Mouse (Mus musculus): ENCODE measurements around the gene Dhrs7b.
"Not testable (repeated sequence)": the region's sequence is repeated elsewhere in the genome, so short reads cannot be mapped to it uniquely, and the experiment has no call there.

Gene Dhrs7b

DNA sequence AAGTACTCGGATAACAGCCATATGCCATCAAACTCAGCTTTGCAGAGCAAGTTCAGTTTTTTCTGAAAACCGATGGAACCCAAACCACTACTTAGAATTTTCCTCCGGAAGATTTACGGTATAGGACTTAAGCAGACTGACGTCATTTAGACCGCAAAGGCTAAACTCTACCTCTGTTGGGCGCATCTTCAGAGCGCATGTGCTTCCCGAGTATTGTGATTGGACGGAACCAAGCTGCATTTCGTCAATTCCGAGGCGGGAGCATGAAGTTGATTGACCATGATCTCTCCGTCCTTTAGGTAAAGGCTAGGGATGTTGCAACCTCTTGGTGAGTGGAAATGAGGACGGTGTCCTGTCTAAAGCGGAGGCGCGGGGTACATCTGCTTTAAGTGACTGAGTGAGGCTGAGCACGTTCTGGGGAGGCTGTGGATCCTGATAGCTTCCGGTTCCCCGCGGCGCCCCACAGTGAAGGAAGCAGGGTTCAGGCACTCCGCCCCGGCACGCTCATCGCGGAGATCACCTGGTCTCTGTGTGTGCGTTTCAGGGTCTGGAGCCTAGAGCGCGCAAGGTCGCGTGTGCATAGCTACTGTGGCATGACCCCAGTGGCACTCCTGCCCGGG lies at the start of gene Dhrs7b:
Gene Dhrs7b (plus strand): TSS at position 199 of the 620 bp plus-strand sequence.
- peak; percentile 96 for DNase-seq

DNA sequence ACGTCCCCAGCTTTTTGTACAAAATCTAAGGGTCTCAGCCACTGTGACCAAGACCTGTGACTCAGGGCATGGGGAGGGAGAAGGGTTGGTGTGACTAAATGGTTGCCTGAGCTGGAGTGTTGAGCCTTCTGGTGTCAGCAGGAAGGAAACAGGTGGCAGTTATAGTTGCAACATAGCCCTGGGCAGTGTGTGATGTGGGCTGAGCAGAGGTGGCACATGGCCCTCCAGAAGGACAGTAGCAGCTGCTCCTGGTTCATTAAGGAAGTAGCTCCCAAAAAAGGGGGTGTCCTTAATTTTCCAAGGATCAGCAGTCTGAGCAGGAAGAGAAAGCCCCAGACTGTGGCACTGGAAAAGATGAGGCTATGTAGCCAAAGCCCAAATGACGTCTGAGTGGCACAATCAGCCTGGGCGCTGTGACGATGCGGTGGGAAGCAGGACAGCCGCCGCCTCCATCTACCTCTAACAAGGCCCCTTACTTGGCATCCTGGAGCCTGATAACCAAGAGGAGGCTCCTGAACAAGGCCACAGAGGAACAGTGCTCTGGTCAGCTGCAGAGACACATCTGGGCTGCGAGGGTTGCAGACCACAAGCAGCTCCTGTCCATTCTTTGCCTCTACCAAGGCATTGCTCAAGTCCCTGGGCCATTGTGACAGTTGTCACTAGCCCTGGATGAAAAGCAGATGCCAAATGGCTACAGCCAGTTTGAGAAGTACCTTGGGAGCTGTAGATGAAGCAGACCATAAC lies 46.1 kb upstream of the Dhrs7b start:
- DNase-seq: no peak

DNA sequence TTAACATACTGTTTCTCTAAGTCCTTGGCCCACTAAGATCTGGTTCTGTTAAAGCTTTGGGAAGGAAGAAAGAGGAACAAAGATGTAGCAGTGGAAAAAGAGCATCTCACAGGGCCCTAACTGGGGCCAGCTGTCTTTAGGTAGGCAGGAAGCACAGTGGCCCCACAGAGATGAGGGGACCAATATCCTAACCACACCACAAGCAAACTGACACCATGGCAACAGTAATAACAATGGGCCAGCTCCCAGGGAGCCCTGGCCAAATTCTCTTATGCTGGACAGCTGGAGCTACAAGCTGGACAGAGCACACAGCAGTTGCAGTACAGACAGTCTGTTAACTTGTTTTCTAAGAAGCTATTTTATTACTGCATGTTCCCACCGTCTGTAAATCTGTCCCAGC lies 42.8 kb upstream of the Dhrs7b start:
- DNase-seq: no peak

DNA sequence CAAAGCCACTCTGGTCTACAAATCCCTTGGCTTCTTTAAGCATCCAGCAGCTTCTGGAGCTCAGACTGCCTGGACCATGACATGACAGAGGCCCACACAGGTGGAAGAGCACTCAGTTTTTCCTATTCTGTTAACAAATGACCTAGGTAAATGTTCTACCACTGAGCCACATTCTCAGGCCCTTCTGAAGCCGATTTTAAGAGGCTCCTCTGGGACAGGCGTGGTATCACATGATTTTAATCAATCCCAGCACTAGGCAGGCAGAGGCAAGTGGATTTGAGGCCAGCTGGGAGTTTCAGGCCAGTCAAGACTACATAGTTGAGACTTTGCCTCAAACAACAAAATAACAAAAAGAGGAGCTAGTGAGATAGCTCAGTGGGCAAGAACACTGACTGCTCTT lies 40.0 kb upstream of the Dhrs7b start:
- no peak for DNase-seq

DNA sequence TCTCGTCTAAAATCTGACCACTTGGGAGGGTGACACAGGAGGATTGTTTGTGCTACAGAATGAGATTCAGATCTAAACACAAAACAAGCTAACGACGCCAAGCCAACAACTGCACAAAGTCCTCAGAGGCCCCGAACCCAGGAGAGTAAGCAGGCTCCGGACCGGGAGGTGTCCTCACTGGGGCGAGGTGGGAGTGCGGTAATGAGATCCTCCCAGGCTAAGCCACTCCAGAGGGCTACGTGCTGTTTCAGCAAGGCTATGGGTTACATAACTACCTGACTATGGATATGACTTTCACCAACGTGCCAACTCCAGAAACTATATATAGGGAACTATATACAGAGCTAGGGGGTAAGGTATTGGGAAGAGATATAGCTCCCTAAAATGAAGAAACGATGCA lies 34.1 kb upstream of the Dhrs7b start:
- DNase-seq: no peak

DNA sequence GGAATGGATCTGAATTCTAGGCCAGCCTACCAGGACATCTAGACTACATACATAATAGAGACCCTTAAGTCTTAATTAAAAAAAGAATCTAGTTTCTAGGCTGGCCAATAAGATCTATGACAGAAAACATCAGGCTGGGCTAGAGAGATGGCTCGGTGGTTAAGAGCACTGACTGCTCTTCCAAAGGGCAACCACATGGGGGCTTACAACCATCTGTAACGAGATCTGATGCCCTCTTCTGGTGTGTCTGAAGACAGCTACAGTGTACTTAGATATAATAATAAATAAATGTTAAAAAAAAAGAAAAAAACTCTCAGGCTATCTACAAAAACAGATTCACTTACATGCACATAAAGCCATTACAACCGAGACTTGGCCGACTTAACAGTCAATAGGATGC lies 30.5 kb upstream of the Dhrs7b start:
- DNase-seq: no peak

DNA sequence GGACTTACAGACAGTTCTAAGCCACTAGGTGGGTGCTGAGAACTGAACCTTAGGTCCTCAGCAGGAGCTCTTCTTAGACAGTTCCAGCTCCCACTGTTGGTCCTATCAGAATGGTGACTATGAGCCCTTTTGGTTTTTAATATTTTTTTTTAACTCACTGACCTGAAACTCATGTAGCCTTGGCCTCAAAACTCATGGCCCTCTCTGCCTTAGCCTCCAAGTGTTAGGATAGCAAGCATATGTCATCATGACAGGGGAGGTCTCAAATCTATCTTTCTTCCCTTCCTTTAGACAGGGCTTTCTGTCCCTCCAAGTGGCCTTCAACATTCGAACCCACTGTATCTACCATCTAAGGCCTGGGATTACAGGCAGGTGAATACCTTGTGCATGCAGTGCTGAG lies 29.5 kb upstream of the Dhrs7b start:
- no peak for DNase-seq

DNA sequence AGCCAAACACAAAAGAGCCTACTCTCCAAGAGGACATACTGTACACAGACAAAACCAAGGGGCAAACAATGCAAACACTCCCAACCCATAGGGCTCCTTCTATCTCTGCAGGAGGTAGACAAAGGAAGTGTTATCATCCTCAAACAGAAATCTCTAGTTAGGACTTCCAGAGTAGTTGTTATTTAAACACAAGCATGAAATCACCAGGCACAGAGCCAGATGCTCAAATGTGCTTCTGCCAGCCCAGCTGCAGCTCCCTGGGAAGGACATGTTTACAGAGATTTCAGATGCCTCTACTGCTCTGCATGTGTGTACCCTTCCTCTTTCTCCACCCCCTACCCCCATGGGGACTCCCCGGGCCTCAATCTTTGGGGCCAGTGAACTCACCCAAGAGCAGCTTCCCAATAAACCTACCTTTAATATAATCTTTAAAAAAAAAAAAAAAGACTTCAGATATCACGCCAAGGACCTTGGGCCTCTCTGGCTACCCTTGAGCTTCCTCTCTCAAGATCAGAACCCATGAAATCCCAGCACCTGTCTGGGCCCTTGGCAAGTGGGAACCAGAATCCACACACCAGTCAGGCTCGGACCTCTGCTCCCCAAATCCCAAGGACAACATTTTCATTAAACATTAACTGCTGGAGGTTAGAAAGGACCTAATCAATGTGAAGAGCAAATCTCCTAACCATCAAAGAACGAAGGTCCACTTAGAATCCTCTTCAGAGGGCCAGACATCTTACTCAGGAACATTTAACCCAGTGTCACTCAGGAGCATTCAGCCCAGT lies 22.0 kb upstream of the Dhrs7b start:
- no peak for DNase-seq

DNA sequence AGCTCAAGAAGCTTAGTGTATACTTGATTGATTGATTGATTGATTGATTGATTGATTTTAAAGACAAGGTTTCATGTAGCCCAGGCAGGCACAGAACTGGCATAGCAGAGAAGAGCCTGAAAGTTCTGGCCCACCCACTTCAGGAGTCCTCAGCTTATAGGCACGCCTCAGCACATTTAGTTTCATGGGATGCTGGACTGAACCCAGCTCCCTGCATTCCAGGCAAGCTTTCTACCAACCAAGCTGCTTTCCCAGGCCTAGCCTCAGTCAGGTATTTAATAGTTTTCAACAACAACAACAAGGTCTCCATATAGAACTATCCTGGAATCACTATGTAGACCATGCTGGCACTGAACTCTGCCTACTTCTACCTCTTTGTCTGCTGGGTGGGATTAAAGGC lies 20.9 kb upstream of the Dhrs7b start:
- DNase-seq: no peak

DNA sequence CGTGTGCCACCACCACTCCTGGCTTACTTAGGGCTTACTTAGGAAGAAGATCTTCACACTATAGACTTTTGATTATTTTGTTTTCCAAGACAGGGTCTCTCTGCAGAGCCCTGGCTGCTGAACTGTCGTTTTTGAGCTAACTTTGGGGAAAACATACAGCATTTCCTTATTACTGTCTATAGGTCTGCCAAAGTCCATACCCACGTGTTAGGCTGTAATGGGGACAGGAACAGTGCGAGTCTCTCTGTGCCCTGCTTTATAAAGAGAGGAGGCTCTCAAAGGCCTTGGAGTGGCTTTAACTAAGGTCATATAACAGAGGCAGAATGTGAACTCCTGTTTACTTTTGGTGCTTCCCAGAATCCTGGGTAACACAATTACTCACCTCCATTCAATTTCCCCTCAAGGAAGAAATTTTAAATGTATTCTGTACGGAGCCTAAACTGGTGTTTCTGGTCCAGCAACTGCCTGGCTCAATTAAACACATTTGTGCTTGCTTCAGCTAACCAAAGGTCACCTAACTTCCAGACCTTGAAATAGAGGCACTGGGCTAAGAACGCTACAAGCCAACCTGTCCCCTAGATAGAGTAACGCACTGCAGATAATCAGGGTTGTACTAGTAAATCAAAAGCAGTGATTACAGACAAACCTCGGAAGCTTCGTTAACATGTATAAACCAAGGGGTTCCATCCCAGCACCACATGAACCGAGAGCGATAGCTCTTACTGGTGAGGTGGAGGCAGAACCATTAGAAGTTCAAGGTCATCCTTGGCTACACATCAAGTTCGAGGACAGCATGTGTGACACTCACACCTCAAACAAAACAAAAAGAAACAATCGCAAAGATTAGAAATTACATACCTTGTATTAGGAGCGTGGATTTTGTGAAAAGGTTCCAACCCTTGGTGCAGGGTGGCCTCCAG lies 20.1 kb upstream of the Dhrs7b start:
- DNase-seq: no peak

DNA sequence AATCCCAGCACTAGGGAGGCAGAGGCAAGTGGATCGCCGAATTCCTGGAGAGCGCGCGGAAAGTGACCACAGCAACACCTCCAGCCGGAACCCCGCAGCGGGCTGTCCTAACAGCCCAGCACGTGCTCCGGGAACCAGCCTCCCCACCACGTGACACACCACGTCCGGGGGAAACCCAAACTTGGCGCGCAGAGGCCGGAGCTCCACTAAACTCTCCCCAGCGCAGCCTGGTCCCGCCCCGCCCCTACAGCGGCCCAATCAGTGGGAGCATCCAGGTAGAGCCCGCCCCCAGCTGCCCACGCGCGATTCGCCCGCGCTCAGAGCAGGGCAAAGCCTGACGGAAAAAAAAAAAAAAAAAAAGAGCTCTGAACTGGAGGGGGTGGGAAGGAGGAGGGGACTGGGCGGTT lies 19.4 kb upstream of the Dhrs7b start:
- peak; percentile 80 for DNase-seq

DNA sequence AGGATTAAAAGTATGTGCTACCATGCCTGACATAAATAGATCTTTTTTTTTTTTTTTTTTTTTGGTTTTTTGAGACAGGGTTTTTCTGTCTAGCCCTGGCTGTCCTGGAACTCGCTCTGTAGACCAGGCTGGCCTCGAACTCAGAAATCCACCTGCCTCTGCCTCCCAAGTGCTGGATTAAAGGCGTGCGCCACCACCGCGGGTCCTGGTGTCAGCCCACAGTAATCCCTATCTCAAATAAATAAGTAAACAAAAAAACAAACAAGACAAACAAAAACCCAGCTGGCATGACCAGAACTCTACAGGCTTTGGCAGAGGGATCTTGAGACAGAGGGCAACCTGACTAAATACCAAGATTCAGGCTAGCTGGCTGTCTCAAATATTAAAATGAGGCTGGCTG lies 18.8 kb upstream of the Dhrs7b start, which contains the start of gene Shmt1:
Gene Shmt1 (minus strand): TSS at position 101 of the 400 bp plus-strand sequence.
- not testable (repeated sequence) for DNase-seq

DNA sequence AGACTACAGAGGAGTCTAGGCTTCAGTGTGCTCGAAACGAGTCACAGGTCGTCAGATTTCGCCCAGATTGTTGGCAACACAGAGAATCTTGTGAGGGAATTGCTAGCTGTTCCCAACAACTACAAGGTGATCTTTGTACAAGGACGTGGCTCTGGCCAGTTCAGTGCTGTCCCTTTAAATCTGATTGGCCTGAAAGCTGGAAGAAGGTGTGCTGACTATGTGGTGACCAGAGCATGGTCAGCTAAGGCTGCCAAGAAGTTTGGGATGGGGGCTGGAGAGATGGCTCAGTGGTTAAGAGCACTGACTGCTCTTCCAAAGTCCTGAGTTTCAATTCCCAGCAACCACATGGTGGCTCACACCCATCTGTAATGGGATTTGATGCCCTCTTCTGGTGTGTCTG lies 14.0 kb upstream of the Dhrs7b start:
- DNase-seq: no peak

DNA sequence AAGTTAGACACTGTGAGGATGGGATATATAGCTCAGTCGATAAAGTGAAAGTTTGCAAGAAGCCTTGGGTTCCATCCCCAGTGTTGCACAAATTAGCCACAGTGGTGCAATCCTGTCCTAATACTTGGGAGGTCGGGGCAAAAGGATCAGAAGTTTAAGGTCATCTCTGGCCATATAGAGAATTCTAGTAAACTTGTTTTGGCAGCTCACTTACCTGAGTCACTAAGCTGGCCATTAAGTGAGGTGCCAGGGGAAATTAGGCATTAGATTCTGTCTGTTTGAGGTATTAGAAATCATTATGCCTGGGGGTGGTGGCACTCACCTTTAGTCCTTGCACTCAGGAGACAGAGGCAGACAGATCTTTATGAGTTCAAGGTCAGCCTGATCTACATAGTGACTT lies 6.7 kb upstream of the Dhrs7b start:
- DNase-seq: no peak

DNA sequence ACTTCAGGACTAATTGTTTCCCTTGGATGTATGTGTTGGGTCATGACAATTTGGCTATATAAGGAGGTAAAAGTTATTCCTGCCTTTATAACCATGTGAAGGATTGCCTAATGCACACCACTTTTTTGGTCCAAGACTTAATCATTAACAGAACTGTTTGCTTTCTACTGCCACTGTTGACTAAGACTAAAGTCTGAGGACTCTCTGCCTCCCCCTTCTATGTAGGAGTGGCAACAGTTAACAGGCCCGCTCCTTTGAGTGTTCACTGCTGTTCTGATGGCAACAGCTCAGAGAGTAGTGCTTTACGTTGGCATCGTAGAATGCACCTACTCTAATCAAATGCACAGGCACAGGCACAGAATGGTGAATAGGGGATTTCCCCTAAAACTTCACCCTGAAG lies 5.2 kb upstream of the Dhrs7b start:
- DNase-seq: no peak

DNA sequence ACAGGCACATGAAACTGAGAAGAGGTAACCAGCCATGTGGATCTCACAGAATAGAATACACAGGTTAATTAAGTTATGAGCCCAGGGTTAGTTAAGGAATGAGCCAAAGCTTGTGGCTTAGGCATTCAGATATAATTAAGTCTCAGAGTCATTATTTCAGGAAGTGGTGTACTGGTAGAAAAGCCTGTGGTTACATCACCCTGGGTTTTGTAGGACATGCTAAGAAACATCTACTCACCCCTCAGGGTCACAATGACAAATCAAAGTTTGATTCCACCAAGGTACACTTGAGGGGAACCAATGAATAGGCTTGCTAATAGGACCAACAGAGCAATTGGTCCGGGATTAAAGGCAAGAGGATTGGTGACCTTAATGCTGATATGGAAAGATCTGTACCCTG lies 3.7 kb upstream of the Dhrs7b start:
- no peak for DNase-seq

DNA sequence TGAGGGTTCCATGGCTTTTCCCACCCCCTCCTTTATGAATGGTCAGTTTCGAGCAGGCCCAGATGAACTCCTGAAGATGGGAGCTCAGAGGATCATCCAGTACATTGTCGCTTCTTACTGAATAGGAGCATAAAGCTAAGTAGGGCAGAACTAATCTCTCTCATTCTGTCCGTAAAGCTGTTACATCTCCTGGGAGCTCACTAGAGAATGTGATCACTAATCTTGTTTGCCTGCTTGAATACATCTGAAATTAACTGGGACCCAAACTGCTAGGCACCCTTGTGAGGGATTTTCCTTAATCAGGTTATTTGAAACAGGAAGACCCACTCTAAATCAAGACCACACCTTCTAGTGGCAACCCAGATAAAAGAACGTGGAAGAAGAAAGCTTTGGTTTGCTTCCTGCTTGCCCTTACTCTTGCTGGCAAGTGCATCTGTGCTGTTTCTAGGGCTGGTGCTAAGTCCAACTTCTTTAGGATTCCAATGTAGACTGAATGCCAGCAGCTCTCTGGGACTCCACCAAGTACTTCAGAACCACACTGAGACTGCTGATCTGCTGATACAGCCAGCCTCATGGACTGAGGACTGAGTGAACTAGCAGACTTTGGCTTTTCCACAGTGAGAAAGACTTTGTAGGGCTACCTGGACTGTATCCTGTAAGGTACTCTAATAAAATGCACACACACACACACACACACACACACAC lies 3.0 kb upstream of the Dhrs7b start:
- DNase-seq: no peak

DNA sequence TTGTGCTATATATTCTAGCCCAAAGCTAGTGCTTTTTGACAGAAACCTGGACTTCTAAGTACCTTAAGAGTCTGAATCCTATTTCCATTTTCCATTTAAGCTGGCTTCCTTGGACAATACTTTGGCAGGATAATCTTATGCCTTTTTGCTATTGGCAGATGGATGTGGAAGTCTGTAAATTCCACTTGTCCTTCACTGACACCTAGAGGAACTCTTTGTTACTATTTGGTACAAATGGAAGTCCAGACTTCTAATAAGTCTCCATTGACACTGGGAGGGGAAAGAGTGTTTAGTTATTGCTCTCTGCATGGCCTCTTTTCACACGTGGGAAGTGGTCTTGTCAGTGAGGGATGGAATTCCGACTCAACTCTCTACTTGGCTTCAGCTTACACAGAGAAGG lies 1.5 kb upstream of the Dhrs7b start:
- DNase-seq: no peak

DNA sequence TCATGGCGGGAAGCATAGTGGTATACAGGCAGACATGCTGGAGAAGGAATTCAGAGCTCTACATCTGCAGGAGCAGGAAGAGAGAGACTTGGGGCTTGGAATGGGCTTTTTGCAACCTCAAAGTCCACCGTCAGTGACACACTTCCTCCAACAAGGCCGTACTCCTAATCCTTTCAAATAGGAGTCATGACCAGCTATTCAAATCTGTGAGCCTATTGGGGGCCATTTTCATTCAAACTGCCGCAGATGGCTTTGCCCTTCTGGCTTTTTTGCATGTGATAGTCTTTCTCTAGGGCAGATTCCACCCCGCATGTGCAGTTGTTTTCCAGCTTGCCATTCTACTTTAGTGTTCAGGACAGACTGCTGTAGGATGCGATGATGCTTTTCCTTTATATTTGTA lies 6.5 kb downstream of the Dhrs7b start:
- DNase-seq: no peak

DNA sequence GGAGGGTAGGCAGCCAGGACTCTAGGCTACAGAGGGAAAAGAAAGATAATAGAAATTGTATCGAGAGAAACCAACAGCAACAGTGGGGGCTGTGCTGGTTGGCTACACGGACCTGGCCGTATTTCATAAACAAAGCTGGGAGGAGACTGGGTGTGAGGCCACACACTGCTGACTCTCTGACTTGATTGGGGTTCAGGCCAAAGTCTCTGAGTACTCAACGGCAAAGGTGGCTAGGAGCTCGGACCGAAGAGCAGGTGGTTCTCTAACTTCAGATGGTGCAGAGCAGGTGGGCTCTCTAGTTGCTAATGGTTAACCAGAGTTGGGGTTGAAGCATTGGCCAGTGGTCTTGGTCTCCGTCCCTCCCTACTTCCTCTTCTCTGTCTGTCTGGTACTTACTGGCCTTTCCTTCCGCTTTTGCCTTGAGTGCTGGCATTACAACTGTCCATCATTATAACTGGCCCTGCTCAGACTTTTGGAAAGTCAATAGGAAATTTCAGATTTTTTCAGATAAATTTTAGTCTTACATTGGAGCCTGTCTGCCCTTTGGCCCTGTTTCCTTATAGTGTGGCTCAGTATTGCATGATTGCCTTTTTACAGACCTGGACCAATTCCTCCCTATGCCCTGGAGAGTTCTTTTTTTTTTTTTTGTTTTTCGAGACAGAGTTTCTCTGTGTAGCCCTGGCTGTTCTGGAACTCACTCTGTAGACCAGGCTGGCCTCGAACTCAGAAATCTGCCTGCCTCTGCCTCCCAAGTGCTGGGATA lies 7.4 kb downstream of the Dhrs7b start:
- DNase-seq: no peak

DNA sequence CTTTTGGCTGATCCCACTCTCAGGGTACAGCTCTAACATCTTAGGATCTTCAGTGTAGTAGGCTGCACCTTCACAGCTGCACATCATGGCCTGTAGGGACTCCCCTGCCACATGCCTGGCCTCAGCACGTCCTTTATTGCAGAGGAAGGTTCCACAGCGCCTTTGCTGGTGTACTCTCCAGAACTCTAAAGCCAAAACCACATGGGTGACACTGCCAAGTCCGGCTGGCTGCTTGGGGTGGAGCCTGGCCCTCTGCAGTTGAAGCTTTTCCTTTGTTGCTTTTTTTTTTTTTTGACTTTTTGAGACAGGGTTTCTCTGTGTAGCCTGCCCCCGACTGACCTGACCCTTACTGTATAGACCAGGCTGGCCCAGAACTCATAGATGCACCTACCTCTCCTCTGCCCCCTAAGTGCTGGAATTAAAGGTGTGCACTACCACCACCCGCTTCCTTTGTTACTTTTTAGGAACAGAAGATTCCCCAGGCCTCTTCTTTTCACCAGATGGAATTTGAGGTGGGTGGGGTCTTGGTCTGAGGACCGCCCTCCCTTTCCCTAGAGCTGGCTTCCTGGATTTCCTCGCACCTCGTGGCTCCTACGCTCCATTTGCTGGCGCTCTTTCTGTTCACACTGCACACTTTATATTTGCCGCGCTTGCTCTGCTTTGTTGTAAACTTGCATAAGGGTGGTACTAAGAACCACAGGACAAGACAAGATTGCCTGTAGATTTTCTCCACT lies 11.2 kb downstream of the Dhrs7b start:
- DNase-seq: no peak

All from cerebellum, adult 9-10 months (tissue).